Mouse (Mus musculus) liver, adult 2 months (tissue): ENCODE results near the gene Muc1. TPM values are rescaled to one million over a fixed set of nuclear protein-coding genes. Genes with fewer than 3 reads are reported as not detected.

Source experiments
- DNase-seq: peaks from one replicate; pipeline ENCODE4 v3.0.0-alpha.2; 2011; ENCODE audit warnings: low read depth, low spot score; ENCODE audit errors: extremely low read depth
- H3K27ac ChIP-seq: fragments of 200-500 bp; replicated peaks from 2 replicates; pipeline ENCODE4 v1.5.1; 2012; ENCODE audit warnings: low read depth, mild to moderate bottlenecking, control low read depth, inconsistent platforms, low read length; ENCODE audit not compliant: insufficient read depth
- H3K27me3 ChIP-seq: fragments of 200-500 bp; 2 replicates; pipeline ENCODE4 v1.6.1; 2012; ENCODE audit warnings: mild to moderate bottlenecking, moderate library complexity, low read length, inconsistent platforms; ENCODE audit not compliant: control insufficient read depth, insufficient read depth
- H3K36me3 ChIP-seq: fragments of 200-500 bp; 2 replicates; pipeline ENCODE4 v1.6.1; 2012; ENCODE audit warnings: low read length, inconsistent platforms; ENCODE audit not compliant: control insufficient read depth, insufficient read depth
- H3K4me1 ChIP-seq: fragments of 200-500 bp; 2 replicates; pipeline ENCODE4 v1.6.1; 2011; ENCODE audit warnings: low read length; ENCODE audit not compliant: control insufficient read depth, insufficient read depth
- H3K4me3 ChIP-seq: fragments of 200-500 bp; 2 replicates; pipeline ENCODE4 v1.5.1; 2011; ENCODE audit warnings: low read depth, mild to moderate bottlenecking, control low read depth, low read length, moderate library complexity; ENCODE audit not compliant: insufficient read depth
- H3K79me2 ChIP-seq: fragments of 200-500 bp; 2 replicates; pipeline ENCODE4 v1.6.1; 2012; ENCODE audit warnings: inconsistent platforms, mild to moderate bottlenecking, low read length, moderate library complexity; ENCODE audit not compliant: control insufficient read depth, insufficient read depth
- H3K9ac ChIP-seq: fragments of 200-500 bp; 2 replicates; pipeline ENCODE4 v1.6.1; 2012; ENCODE audit warnings: low read depth, mild to moderate bottlenecking, control low read depth, inconsistent platforms, low read length
- CTCF ChIP-seq: fragments of 200-500 bp; IDR thresholded peaks from 2 replicates; pipeline ENCODE4 v1.5.1; 2011; ENCODE audit warnings: low read depth, low read length, control low read depth
- POLR2A ChIP-seq: fragments of 200-500 bp; IDR thresholded peaks from 2 replicates; pipeline ENCODE4 v1.6.1; 2011; ENCODE audit warnings: low read length, control low read depth; ENCODE audit not compliant: insufficient read depth; ENCODE audit errors: extremely low read depth
- WGBS: fragments of 180-500 bp; shearing (Covaris S2); methylation state at CpG from one replicate; pipeline ENCODE4 v1.1.7; 2018; 5-methylcytosine and 5-hydroxymethylcytosine counted together
- polyA plus RNA-seq: library from polyadenylated mRNA; depleted of rRNA; stranded (reverse); fragments of >200 nt; gene quantifications from 2 replicates; pipeline ENCODE4 v1.2.3, GENCODE M21; 2012
- total RNA-seq: library from RNA; depleted of rRNA; stranded (reverse); fragments of >200 nt; gene quantifications from 2 replicates; pipeline ENCODE4 v1.2.3, GENCODE M21; 2014

The Muc1 gene
- total and polyA plus RNA-seq, 2 experiments: 1.3 to 1.7 TPM

DNA sequence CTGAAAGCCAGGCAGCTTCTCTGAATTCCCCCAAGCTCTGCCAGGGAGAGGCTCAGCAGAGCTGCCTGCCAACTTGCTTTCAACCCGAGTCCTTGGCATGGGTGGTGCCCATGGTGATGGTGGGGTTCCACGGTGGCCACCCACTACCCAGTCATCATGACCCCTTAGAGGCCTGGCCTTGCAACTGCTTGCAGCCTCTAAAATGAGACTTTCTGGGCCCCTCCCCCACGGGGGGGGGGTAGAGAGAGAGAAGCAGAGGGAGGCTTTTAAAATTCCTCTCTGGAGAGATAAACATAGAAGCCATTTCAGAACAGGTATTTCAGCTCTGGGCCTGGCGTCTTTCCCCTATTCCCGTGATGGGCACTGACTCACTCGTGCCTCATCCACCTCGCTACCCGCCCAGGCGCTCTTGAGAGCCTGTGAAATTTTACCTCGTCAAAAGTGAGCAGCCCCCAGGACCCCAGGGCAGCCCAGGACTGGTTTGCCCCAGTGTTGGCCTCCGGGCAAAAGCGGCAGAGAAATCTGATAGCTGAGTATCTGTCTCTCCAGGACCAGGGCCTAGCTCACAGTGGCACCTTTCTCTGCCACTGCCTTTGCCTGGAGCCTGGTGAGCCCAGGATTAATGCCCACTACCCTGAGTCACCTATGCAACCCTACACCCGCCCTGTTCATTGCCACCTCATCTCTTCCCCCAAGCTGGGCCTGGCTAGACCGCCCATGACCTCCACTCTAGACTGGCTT lies 48.6 kb downstream of the Muc1 start:
- DNase-seq: no peak
- TF ChIP-seq CTCF (no peak), POLR2A (no peak)
- WGBS: 10% methylated on average over 14 of the region's 14 CpGs
- Histone ChIP-seq H3K4me1 (peaks cover 28% of the 10 kb centered on the region), H3K79me2 (peaks cover 33% of the 10 kb centered on the region; the same call in 1 of the 2 replicates), H3K9ac (peak overlapping the region; percentile 84), H3K27ac (peak overlapping the region; percentile 92), H3K4me3 (peak overlapping the region; percentile 86), H3K27me3 (no peaks in the 10 kb centered on the region), H3K36me3 (peaks cover 25% of the 10 kb centered on the region)

DNA sequence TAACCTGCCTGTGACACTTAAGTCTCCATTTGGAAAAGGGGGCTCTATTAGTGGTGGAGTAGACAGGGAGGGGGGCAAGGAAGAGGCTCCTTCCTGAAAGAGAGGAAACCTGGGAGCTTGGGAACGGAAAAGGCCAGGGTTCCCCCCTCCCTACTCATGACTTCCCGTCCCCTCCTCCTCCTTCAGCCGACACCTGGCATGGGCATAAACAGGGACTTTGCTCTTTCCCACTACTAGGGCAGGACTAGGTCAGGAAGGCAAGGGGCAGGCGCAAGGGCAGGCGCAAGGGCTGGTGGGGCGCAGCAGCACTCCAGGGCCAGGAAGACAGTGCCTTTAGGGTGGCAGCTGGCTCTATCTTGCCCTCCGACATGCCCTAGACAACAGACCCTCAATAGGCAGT lies 49.2 kb downstream of the Muc1 start:
- H3K79me2 ChIP-seq: peaks cover 33% of the 10 kb centered on the region; the same call in 1 of the 2 replicates
- peak; percentile 89 for DNase-seq
- peak overlapping the region; percentile 92 for H3K27ac ChIP-seq
- WGBS: 7% methylated on average over 7 of the region's 7 CpGs
- H3K36me3 ChIP-seq: peaks cover 20% of the 10 kb centered on the region
- no peak for TF ChIP-seq CTCF
- peak; percentile 83 for TF ChIP-seq POLR2A
- no peaks in the 10 kb centered on the region for H3K27me3 ChIP-seq
- H3K4me3 ChIP-seq: peak overlapping the region; percentile 86
- peak overlapping the region; percentile 84 for H3K9ac ChIP-seq
- H3K4me1 ChIP-seq: peaks cover 24% of the 10 kb centered on the region

DNA sequence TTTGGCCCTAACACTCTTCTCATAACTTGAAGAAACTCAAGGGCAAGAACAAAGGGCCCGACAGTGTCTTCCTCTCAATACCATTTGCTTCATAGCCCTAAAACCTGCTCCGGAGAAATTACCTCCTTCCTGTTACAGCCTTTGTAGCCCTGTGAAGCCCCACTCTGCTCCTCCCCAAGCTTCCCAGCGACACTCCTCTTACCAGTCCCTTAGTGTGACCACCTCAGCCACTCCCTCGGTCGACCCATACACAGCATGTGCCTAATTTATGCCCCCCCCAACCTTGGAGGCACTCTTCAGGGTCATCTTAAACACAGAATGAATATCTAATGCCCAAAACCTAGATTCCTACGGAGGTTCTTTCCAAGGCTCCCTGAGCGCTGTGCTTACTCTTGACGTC lies 49.8 kb downstream of the Muc1 start:
- Histone ChIP-seq H3K36me3 (peaks cover 15% of the 10 kb centered on the region), H3K4me3 (peak overlapping the region; percentile 86), H3K9ac (peak overlapping the region; percentile 84), H3K27me3 (no peaks in the 10 kb centered on the region), H3K27ac (peak overlapping the region; percentile 92), H3K4me1 (peaks cover 22% of the 10 kb centered on the region), H3K79me2 (peaks cover 33% of the 10 kb centered on the region; the same call in 1 of the 2 replicates)
- 17% methylated on average over 8 of the region's 8 CpGs for WGBS
- TF ChIP-seq POLR2A (no peak), CTCF (no peak)
- no peak for DNase-seq

DNA sequence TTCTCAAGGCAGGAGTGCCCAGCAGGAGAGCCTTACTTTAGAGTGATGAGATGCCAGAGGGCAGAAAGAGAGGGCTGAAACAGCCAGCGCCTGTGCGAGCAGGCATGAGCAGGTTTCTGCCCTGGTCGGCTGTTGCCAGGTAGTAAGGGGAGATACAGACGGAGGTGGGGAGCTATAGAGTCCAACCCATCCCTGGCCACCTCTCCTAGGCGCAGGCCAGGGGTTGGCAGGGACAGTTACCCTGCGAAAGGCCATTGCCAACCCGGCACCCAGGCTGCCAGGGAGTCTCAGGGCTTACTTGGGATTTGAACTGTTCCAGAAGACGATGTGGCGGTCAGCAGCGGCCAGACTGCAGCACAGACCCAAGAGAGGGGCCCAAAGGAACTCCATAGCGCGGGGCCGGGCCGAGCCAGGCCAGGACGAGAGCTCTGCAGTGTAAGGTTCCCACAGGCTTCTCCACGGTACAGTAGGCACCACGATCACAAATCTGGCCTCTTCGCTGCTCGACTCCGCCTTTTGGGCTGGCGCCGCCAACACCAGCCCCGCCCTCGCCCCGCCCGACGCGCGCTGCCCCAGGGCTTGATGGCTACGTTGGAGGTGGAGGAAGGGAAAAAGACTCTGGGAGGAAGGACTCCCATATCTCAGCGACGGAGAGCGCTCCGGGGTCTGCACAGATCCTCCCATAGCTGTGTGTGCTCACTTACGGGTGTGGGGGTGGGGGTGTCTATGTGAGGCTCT lies 50.5 kb downstream of the Muc1 start:
- H3K4me3 ChIP-seq: peak overlapping the region; percentile 86
- peaks cover 33% of the 10 kb centered on the region; the same call in 1 of the 2 replicates for H3K79me2 ChIP-seq
- 3% methylated on average over 35 of the region's 35 CpGs for WGBS
- H3K36me3 ChIP-seq: peaks cover 15% of the 10 kb centered on the region
- no peaks in the 10 kb centered on the region for H3K27me3 ChIP-seq
- peak; percentile 87 for DNase-seq
- peak overlapping the region; percentile 94 for H3K27ac ChIP-seq
- peak overlapping the region; percentile 84 for H3K9ac ChIP-seq
- TF ChIP-seq CTCF (no peak), POLR2A (peak; percentile 98)
- peaks cover 25% of the 10 kb centered on the region for H3K4me1 ChIP-seq

DNA sequence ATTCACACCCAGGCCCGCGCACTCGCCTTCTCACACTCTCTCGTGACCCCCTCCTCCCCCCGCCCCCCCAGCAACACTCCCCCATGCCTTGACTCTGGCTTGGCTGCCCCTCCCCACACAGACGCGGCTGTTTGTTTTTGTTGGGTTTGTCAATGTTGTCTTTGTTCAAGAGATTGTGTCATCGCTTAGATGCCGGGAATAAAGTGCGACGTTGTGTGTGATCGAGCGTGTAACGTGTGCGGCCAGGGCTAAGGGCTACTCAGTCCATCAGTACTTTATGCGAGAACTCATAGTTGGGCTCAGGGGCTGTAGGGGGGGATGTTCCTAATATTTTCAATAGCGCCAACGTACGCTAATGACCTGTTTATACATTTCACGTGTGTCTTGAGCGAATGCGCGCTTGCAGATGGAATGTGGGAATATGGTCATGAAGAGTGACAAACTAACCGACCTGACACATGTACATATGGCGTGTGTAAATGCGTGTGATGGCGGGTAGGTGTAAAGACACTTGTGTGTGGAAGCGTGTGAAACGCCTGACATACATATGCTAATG lies 51.3 kb downstream of the Muc1 start:
- Histone ChIP-seq H3K27ac (peak overlapping the region; percentile 94), H3K27me3 (no peaks in the 10 kb centered on the region)
- under 1% methylated on average over 29 of the region's 29 CpGs for WGBS

More for the DNA sequence above, 51.3 kb downstream of the Muc1 start:
- Histone ChIP-seq H3K4me1 (peaks cover 30% of the 10 kb centered on the region), H3K4me3 (peak overlapping the region; percentile 86), H3K36me3 (peaks cover 11% of the 10 kb centered on the region), H3K9ac (peak overlapping the region; percentile 77), H3K79me2 (peaks cover 30% of the 10 kb centered on the region; the same call in 1 of the 2 replicates)
- 0 out of 2 replicates have a peak, but pooled peaks have one; percentile 42 for TF ChIP-seq POLR2A
- TF ChIP-seq CTCF: no peak
- peak; percentile 96 for DNase-seq
